Mouse (Mus musculus) heart, adult 2 months (tissue): ENCODE data around the gene Ccdc40.

Source experiments
- CTCF ChIP-seq: fragments of 200-600 bp; IDR thresholded peaks from 2 replicates; pipeline ENCODE4 v1.8.1; 2022; ENCODE audit warnings: antibody characterized with exemption, mild to moderate bottlenecking, moderate library complexity
- POLR2A ChIP-seq: fragments of 200-500 bp; IDR thresholded peaks from 2 replicates; pipeline ENCODE4 v1.6.1; 2011; ENCODE audit warnings: mild to moderate bottlenecking, low read depth, low read length, control low read depth; ENCODE audit not compliant: insufficient read depth

DNA sequence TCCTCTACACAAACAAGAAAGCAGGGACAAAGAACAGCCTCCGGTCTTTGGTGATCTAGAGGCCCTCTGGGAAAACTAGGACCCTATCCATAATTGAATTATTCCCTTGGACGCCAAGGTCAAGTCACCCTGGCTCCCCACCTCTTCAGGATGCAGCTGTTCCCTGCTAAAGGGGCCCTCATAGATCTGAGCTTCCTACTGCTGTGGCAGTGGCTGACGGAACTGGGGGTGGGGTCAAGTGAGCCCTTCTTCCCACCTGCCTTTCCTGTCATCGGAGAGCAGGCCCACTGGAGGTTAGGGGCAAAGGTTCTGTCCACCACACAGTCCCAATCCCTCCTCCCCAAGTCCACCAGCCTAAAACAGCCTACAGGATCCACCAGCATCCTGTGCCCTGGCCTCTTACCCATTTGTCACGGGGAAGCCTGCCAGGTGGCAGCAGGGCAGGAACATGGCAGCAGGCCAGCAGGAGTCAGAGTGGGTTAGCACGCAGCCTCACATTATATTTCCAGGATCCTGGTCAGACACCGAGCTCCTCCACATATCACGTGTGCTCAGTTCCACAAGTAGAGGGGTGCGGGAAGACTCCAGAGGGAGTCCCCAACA is 12.4 kb upstream of the Ccdc40 start:
- TF ChIP-seq POLR2A = no peak
- no peak for TF ChIP-seq CTCF
